Comparison of ENCODE assay signal across 2 mouse cellular contexts in genomic region chr1:59630356-59630755, GRCm38 (mm10). TPM values are rescaled to one million over a fixed set of nuclear protein-coding genes. Genes with fewer than 3 reads are reported as not detected.
A peak's percentile ranks its signal among the peaks of the same experiment; 100 is the strongest.
DNase-seq lines count a peak whose midpoint lies in the region; ATAC-seq lines count a peak whose summit lies in the region.
"Not testable (repeated sequence)": the region's sequence is repeated elsewhere in the genome, so short reads cannot be mapped to it uniquely, and the experiment has no call there.

No protein-coding gene starts in this region.

- H3K27ac ChIP-seq in midbrain, embryonic 11.5 days (ENCODE audit: low read depth, low read length), result not testable (repeated sequence)

- H3K27me3 ChIP-seq in midbrain, embryonic 11.5 days (ENCODE audit: control insufficient read depth, insufficient read depth, low read length), result not testable (repeated sequence)

- H3K9ac ChIP-seq in midbrain, embryonic 11.5 days (ENCODE audit: low read length), result not testable (repeated sequence)

- not testable (repeated sequence) for H3K4me3 ChIP-seq in midbrain, embryonic 11.5 days (ENCODE audit: low read depth, low read length)

- H3K4me1 ChIP-seq in midbrain, embryonic 11.5 days (ENCODE audit: control insufficient read depth, insufficient read depth, low read length), result not testable (repeated sequence)

- peak; percentile 65 for DNase-seq in heart, adult 11 months
- peak; percentile 60 for DNase-seq in midbrain, embryonic 11.5 days (ENCODE audit: low spot score, missing footprints)

- not testable (repeated sequence) for H3K4me2 ChIP-seq in midbrain, embryonic 11.5 days

- H3K9me3 ChIP-seq in midbrain, embryonic 11.5 days (ENCODE audit: control insufficient read depth, low read length), result not testable (repeated sequence)

- WGBS in midbrain, embryonic 11.5 days, result 87% methylated on average over 6 of the region's 6 CpGs

- ATAC-seq in midbrain, embryonic 11.5 days (ENCODE audit: low FRiP score), result not testable (repeated sequence)

- not testable (repeated sequence) for H3K36me3 ChIP-seq in midbrain, embryonic 11.5 days (ENCODE audit: control insufficient read depth, insufficient read depth, low read length)

RNA-seq across cellular contexts. Expression of gene Sumo1, which starts 40.3 kb away (rescaled TPM):
- 603 and 652 TPM in 2 replicates for polyA plus RNA-seq in midbrain, embryonic 11.5 days (2014; fragmentation: Nextera tagmentation; extraction: Ambion mirVana)

RNA-seq across cellular contexts. Expression of gene Nop58, which starts 54.4 kb away (rescaled TPM):
- polyA plus RNA-seq in midbrain, embryonic 11.5 days (2014; fragmentation: Nextera tagmentation; extraction: Ambion mirVana), result 262 and 327 TPM in 2 replicates
